Mouse (Mus musculus) B cell, adult 67 days (primary cell): Measurements from ENCODE around the gene Krcc1. TPM values are rescaled to one million over a fixed set of nuclear protein-coding genes. Genes with fewer than 3 reads are reported as not detected.

Experiments used
- total RNA-seq, 2 experiments: library from RNA; stranded (reverse); gene quantifications; 4 replicates each; pipeline ENCODE4 v1.2.4; 2023

Gene Krcc1
- total RNA-seq: 10 to 100 TPM; 32.3 to 41.4 TPM

DNA sequence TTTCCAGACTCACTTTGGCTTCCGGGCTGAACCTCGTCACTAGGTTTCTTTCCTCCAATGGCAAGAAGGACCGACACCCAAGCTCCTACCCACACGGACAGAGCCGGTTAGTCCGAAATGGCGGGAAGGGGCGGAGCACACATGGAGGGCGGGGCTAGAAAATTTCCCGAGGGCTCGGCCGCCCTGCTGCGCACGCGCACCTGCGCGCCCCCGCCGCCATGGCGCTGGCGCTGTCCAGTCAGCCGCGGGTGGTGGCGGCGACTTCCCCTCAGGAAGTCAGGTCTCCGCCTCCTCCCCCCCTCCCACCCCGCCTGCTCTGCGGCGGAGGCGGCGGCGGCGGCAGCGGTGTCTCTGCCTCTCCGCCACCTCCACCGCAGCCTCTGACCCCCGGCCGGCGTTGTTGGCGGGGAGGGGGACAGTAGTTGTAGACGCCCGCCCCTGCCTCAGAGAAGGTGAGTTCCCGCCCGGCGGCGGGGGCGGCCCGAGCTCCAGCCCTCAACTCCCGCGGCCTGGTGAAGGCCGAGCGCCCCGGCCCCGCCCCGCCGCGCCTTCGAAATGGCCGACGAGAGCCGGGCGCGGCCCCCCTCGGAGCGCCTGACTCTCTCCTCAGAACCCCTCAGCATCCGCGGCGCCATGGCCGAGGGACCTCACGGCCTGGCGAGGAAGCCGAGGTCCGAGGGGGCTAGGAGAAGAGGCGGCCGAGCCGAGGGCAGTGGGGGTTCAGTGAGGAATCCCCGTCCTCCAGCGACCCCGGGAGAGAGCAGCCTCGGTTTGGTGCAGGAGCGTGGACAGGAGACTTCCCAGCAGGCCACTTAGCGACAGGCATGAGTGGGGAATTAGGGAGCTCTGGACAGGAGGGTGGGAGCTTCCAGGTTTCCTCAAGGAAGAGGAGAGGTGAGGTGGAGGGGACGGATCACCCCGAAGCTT, at the start of gene Krcc1:
Gene Krcc1, plus strand, starts transcription at position 289 of the 927 bp plus-strand sequence.

DNA sequence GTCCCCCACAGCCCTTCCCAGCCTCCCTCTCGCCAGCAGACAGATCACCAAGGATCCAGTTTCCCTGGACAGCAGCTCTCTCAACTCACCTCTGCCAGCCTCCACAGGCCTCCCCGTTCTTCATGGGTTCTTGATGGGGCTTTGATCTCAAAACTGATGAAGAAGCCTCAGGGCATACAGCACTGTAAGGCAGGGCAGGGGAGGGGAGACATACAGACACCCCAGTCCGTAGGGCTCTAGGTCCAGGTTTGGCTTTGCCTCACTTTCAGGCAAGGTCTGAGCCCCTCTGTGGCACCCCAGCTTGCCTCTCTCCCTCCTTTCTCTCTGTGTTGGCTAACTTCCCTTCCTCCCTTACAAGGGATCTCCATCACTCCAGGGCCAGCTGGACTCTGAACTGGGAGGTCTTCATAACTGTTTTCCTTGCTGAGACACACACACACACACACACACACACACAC, 50.4 kb downstream of the Krcc1 start, which contains the start of gene Smyd1:
Gene Smyd1, minus strand, starts transcription at position 408 of the 458 bp plus-strand sequence.

DNA sequence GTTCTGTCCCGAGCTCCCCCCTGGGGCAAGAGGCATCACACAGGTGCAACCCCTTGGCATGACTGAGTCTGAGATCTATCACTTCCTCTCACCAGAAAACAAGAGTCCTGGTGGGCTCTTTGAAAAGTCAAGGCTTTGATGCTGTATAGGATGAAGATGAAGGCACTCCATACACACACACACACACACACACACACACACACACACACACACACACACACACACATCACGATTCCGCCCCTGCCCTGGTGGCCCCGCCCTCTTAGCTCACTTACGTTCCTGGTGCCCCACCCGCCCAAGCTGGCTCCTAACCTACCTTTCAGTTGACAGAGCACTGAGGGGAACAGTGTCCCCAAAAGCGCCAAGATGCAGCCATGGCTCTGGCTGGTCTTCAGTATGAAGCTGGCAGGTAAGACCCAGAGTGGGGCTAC, 51.0 kb downstream of the Krcc1 start, which contains the start of gene Cd8b1:
Gene Cd8b1, plus strand, starts transcription at position 298 of the 431 bp plus-strand sequence.

Other genes starting within 250 kb of the Krcc1 start
- not detected for gene Thnsl2, start 127.2 kb upstream of the Krcc1 start, total RNA-seq
- gene Fabp1, start 71.8 kb upstream of the Krcc1 start, total RNA-seq: not detected
- not detected for gene Smyd1, start 50.6 kb downstream of the Krcc1 start, total RNA-seq
- 1 to 10 TPM in 1 of 2 experiments, not detected in 1; 1.5 TPM for gene Cd8b1, start 51.1 kb downstream of the Krcc1 start, total RNA-seq
- 1 to 10 TPM in 1 of 2 experiments, under 1 TPM in 1; 0.18 to 1.5 TPM for gene Cd8a, start 101.8 kb downstream of the Krcc1 start, total RNA-seq
- gene Rmnd5a, start 169.0 kb downstream of the Krcc1 start, total RNA-seq: 10 to 100 TPM; 59.6 to 63.7 TPM
- gene Rnf103, start 222.2 kb downstream of the Krcc1 start, total RNA-seq: 10 to 100 TPM; 27.0 to 28.6 TPM